Mouse (Mus musculus) MEL (cell line): ENCODE measurements at regions not wholly inside any gene's neighbourhood (a gene's known extent, or its start where the extent isn't known, plus 50 kb on each side); places are given as distances from the start of the nearest gene placed in this dataset.

ENCODE experiments used
- DNase-seq: peaks from one replicate; pipeline ENCODE4 v3.0.0; 2011; ENCODE audit warnings: low read depth, low spot score
- H3K27ac ChIP-seq: 2 replicates; pipeline ENCODE4 v1.5.1; 2012; ENCODE audit warnings: low read depth, mild to moderate bottlenecking, control low read depth, low read length, moderate library complexity; ENCODE audit not compliant: control insufficient read depth
- H3K27me3 ChIP-seq, 2 experiments: fragments of 150-350 bp in 1 of 2; sonication (generic) in 1 of 2; 2 replicates each; pipeline ENCODE4 v1.6.1; 2012; ENCODE audit warnings: low read length in 2 of 2, mild to moderate bottlenecking in 2 of 2, improper control_type of control experiment in 1 of 2, moderate library complexity in 1 of 2; ENCODE audit not compliant: insufficient read depth in 2 of 2, control insufficient read depth in 1 of 2
- H3K36me3 ChIP-seq, 2 experiments: 2 replicates each; pipeline ENCODE4 v1.6.1; 2012 to 2014; ENCODE audit warnings: low read length in 2 of 2, improper control_type of control experiment in 1 of 2, inconsistent platforms in 1 of 2, mild to moderate bottlenecking in 1 of 2; ENCODE audit not compliant: insufficient read depth in 2 of 2, control insufficient read depth in 1 of 2
- H3K4me1 ChIP-seq, 2 experiments: fragments of 150-350 bp in 1 of 2; sonication (generic) in 1 of 2; 2 replicates each; pipeline ENCODE4 v1.6.1; 2012; ENCODE audit warnings: low read length in 2 of 2, improper control_type of control experiment in 1 of 2, mild to moderate bottlenecking in 1 of 2; ENCODE audit not compliant: insufficient read depth in 2 of 2, control insufficient read depth in 1 of 2
- H3K4me3 ChIP-seq, 2 experiments: fragments of 150-350 bp in 1 of 2; sonication (generic) in 1 of 2; 2 replicates each; pipeline ENCODE4 v1.5.1; 2012; ENCODE audit warnings: low read depth in 2 of 2, low read length in 2 of 2, mild to moderate bottlenecking in 2 of 2, moderate library complexity in 2 of 2, control low read depth in 1 of 2, improper control_type of control experiment in 1 of 2; ENCODE audit not compliant: control insufficient read depth in 1 of 2, insufficient read depth in 1 of 2
- H3K79me2 ChIP-seq: 2 replicates; pipeline ENCODE4 v1.6.1; 2012; ENCODE audit warnings: mild to moderate bottlenecking, low read length, moderate library complexity; ENCODE audit not compliant: control insufficient read depth, poor library complexity, insufficient read depth
- H3K9ac ChIP-seq: 2 replicates; pipeline ENCODE4 v1.6.1; 2012; ENCODE audit warnings: low read depth, mild to moderate bottlenecking, control low read depth, low read length, moderate library complexity; ENCODE audit not compliant: control insufficient read depth, poor library complexity, severe bottlenecking
- H3K9me3 ChIP-seq: fragments of 150-350 bp; sonication (generic); replicated peaks from 2 replicates; pipeline ENCODE4 v1.6.1; 2012; ENCODE audit warnings: mild to moderate bottlenecking, low read length, improper control_type of control experiment, moderate library complexity; ENCODE audit not compliant: insufficient read depth
- CHD1 ChIP-seq: IDR thresholded peaks from 2 replicates; pipeline ENCODE4 v1.6.1; 2012; ENCODE audit warnings: low read depth, mild to moderate bottlenecking, inconsistent platforms, low read length, improper control_type of control experiment
- ETS1 ChIP-seq: IDR thresholded peaks from 2 replicates; pipeline ENCODE4 v1.6.1; 2012; ENCODE audit warnings: low read depth, mild to moderate bottlenecking, inconsistent platforms, low read length, improper control_type of control experiment, moderate library complexity
- GABPA ChIP-seq: IDR thresholded peaks from 2 replicates; pipeline ENCODE4 v1.6.1; 2012; ENCODE audit warnings: low read depth, mild to moderate bottlenecking, inconsistent platforms, low read length, improper control_type of control experiment, moderate library complexity
- JUND ChIP-seq: IDR thresholded peaks from 2 replicates; pipeline ENCODE4 v1.6.1; 2011; ENCODE audit warnings: low read depth, mild to moderate bottlenecking, improper control_type of control experiment, low read length
- KAT2A ChIP-seq: conservative IDR thresholded peaks from 2 replicates; pipeline ENCODE4 v1.6.1; 2012; ENCODE audit warnings: low read depth, low read length, improper control_type of control experiment, inconsistent platforms
- MAX ChIP-seq: IDR thresholded peaks from 2 replicates; pipeline ENCODE4 v1.6.1; 2011; ENCODE audit warnings: low read length, improper control_type of control experiment
- MAZ ChIP-seq: IDR thresholded peaks from 2 replicates; pipeline ENCODE4 v1.6.1; 2012; ENCODE audit warnings: low read depth, mild to moderate bottlenecking, inconsistent platforms, low read length, improper control_type of control experiment
- MXI1 ChIP-seq: IDR thresholded peaks from 2 replicates; pipeline ENCODE4 v1.6.1; 2011; ENCODE audit warnings: mild to moderate bottlenecking, low read depth, low read length, improper control_type of control experiment
- MYB ChIP-seq: IDR thresholded peaks from 2 replicates; pipeline ENCODE4 v1.6.1; 2011; ENCODE audit warnings: mild to moderate bottlenecking, low read depth, low read length, improper control_type of control experiment
- POLR2A ChIP-seq, 2 experiments: IDR thresholded peaks; 2 replicates each; pipeline ENCODE4 v1.6.1; 2011 to 2012; ENCODE audit warnings: low read length in 2 of 2, mild to moderate bottlenecking in 2 of 2, control low read depth in 1 of 2, improper control_type of control experiment in 1 of 2, low read depth in 1 of 2, moderate library complexity in 1 of 2; ENCODE audit not compliant: control insufficient read depth in 1 of 2, insufficient read depth in 1 of 2, poor library complexity in 1 of 2
- POLR2AphosphoS5 ChIP-seq: IDR thresholded peaks from 2 replicates; pipeline ENCODE4 v1.6.1; 2012; ENCODE audit warnings: low read depth, borderline replicate concordance, mild to moderate bottlenecking, inconsistent platforms, low read length, moderate library complexity, mixed read lengths
- RCOR1 ChIP-seq: IDR thresholded peaks from 2 replicates; pipeline ENCODE4 v1.6.1; 2012; ENCODE audit warnings: low read depth, mild to moderate bottlenecking, inconsistent platforms, low read length, improper control_type of control experiment
- SIN3A ChIP-seq: IDR thresholded peaks from 2 replicates; pipeline ENCODE4 v1.6.1; 2012; ENCODE audit warnings: low read length, improper control_type of control experiment, inconsistent platforms
- SMC3 ChIP-seq: IDR thresholded peaks from 2 replicates; pipeline ENCODE4 v1.6.1; 2011; ENCODE audit warnings: low read depth, low read length, improper control_type of control experiment
- TBP ChIP-seq: IDR thresholded peaks from 2 replicates; pipeline ENCODE4 v1.8.0; 2011; ENCODE audit warnings: low read depth, low read length, improper control_type of control experiment
- TCF12 ChIP-seq: IDR thresholded peaks from 2 replicates; pipeline ENCODE4 v1.6.1; 2014; ENCODE audit warnings: low read depth, mild to moderate bottlenecking, inconsistent platforms, low read length, improper control_type of control experiment, moderate library complexity
- USF2 ChIP-seq, 2 experiments: IDR thresholded peaks; 2 replicates each; pipeline ENCODE4 v1.6.1; 2011 to 2012; ENCODE audit warnings: improper control_type of control experiment in 2 of 2, low read length in 2 of 2, borderline replicate concordance in 1 of 2, inconsistent platforms in 1 of 2, low read depth in 1 of 2, mild to moderate bottlenecking in 1 of 2; ENCODE audit not compliant: insufficient read depth in 1 of 2
- ZC3H11A ChIP-seq: IDR thresholded peaks from 2 replicates; pipeline ENCODE4 v1.6.1; 2012; ENCODE audit warnings: low read depth, mild to moderate bottlenecking, inconsistent platforms, low read length, improper control_type of control experiment
- ZKSCAN1 ChIP-seq: IDR thresholded peaks from 2 replicates; pipeline ENCODE4 v1.6.1; 2012; ENCODE audit warnings: low read depth, mild to moderate bottlenecking, inconsistent platforms, low read length, improper control_type of control experiment, moderate library complexity
- ZMIZ1 ChIP-seq: IDR thresholded peaks from 2 replicates; pipeline ENCODE4 v1.6.1; 2012; ENCODE audit warnings: low read depth, mild to moderate bottlenecking, inconsistent platforms, low read length, improper control_type of control experiment, moderate library complexity
- ZNF384 ChIP-seq: IDR thresholded peaks from 2 replicates; pipeline ENCODE4 v1.6.1; 2012; ENCODE audit warnings: low read depth, mild to moderate bottlenecking, inconsistent platforms, low read length, improper control_type of control experiment

GRCm38 (mm10) chr13:116110578-116110977 is 198.9 kb downstream of the Isl1 start:
- H3K27me3 ChIP-seq, result no peaks in the 10 kb centered on the region; a peak in 1 of 4 replicates
- no peaks in the 10 kb centered on the region for H3K9me3 ChIP-seq
- no peaks in the 10 kb centered on the region for H3K36me3 ChIP-seq
- H3K27ac ChIP-seq, result no peak overlapping the region
- no peaks in the 10 kb centered on the region for H3K79me2 ChIP-seq
- no peak overlapping the region for H3K9ac ChIP-seq
- DNase-seq, result no peak
- no peak for TF ChIP-seq ZMIZ1
- TF ChIP-seq ETS1, result no peak
- TF ChIP-seq JUND, result no peak
- TF ChIP-seq CHD1, result no peak
- TF ChIP-seq MXI1, result no peak
- no peak for TF ChIP-seq ZC3H11A
- no peak overlapping the region for H3K4me3 ChIP-seq
- no peaks in the 10 kb centered on the region for H3K4me1 ChIP-seq

- TF ChIP-seq SIN3A (no peak), MAX (no peak), MYB (no peak), RCOR1 (no peak), TCF12 (no peak), CHD1 (no peak), ZNF384 (no peak), MAZ (no peak), POLR2AphosphoS5 (no peak), SMC3 (no peak), ZKSCAN1 (no peak), POLR2A (IDR thresholded peaks at IDR 0.05; ENCODE audit: control insufficient read depth in 1 of 2, insufficient read depth in 1 of 2, low read depth in 1 of 2, low read length in 2 of 2, poor library complexity in 1 of 2) (no peak), USF2 (IDR thresholded peaks at IDR 0.05; ENCODE audit: borderline replicate concordance in 1 of 2, insufficient read depth in 1 of 2, low read depth in 1 of 2, low read length in 2 of 2) (no peak), GABPA (no peak), TBP (no peak), ZC3H11A (no peak), KAT2A (no peak)
- TF ChIP-seq, all 39 proteins: peak for 0
- no peaks in the 10 kb centered on the region for H3K9me3 ChIP-seq
- no peak overlapping the region for H3K27ac ChIP-seq
- H3K9ac ChIP-seq, result no peak overlapping the region
- no peaks in the 10 kb centered on the region for H3K27me3 ChIP-seq
- H3K36me3 ChIP-seq, result no peaks in the 10 kb centered on the region
- no peaks in the 10 kb centered on the region for H3K4me1 ChIP-seq
- no peak for DNase-seq
- H3K79me2 ChIP-seq, result no peaks in the 10 kb centered on the region
- no peak overlapping the region for H3K4me3 ChIP-seq
These were observed 221.8 kb downstream of the Isl1 start for GRCm38 (mm10) chr13:116087541-116088308.
